Mouse (Mus musculus) intestine, embryonic 14.5 days (tissue): ENCODE measurements around the gene Rasgrp2. TPM values are rescaled to one million over a fixed set of nuclear protein-coding genes. Genes with fewer than 3 reads are reported as not detected.

ENCODE experiments used
- ATAC-seq: fragments of 200-750 bp; cut with Nextera tagmentation; replicated peaks from 2 replicates; pipeline ENCODE4 v1.8.0; 2017; ENCODE audit warnings: low read depth, moderate number of reproducible peaks, moderate TSS enrichment, moderate library complexity; ENCODE audit not compliant: low FRiP score, low TSS enrichment
- DNase-seq: peaks from one replicate; pipeline ENCODE4 v3.0.0-alpha.2; 2018; ENCODE audit warnings: low spot score
- H3K27ac ChIP-seq: fragments of 300-500 bp; sonication (generic); 2 replicates; pipeline ENCODE4 v1.5.1; 2014; ENCODE audit warnings: low read depth, mild to moderate bottlenecking, control low read depth
- H3K27me3 ChIP-seq: fragments of 300-500 bp; sonication (generic); replicated peaks from 2 replicates; pipeline ENCODE4 v1.6.1; 2014; ENCODE audit warnings: low read length, control low read depth; ENCODE audit not compliant: control insufficient read depth, insufficient read depth
- H3K36me3 ChIP-seq: fragments of 300-500 bp; sonication (generic); 2 replicates; pipeline ENCODE4 v1.6.1; 2014; ENCODE audit warnings: low read length, control low read depth; ENCODE audit not compliant: control insufficient read depth, insufficient read depth
- H3K4me1 ChIP-seq: fragments of 300-500 bp; sonication (generic); replicated peaks from 2 replicates; pipeline ENCODE4 v1.6.1; 2014; ENCODE audit warnings: low read length, control low read depth, mixed read lengths; ENCODE audit not compliant: control insufficient read depth, insufficient read depth
- H3K4me2 ChIP-seq: fragments of 300-500 bp; sonication (generic); 2 replicates; pipeline ENCODE4 v1.6.1; 2014; ENCODE audit warnings: low read length
- H3K4me3 ChIP-seq: fragments of 300-500 bp; sonication (generic); 2 replicates; pipeline ENCODE4 v1.5.1; 2014; ENCODE audit warnings: low read depth, low read length, control low read depth, mixed read lengths
- H3K9ac ChIP-seq: fragments of 300-500 bp; sonication (generic); 2 replicates; pipeline ENCODE4 v1.6.1; 2014; ENCODE audit warnings: mild to moderate bottlenecking, low read length
- H3K9me3 ChIP-seq: fragments of 300-500 bp; sonication (generic); 2 replicates; pipeline ENCODE4 v1.6.1; 2016; ENCODE audit warnings: low read length, control low read depth; ENCODE audit not compliant: control insufficient read depth
- WGBS: fragments of 180-500 bp; shearing (Covaris S2); extraction: QIAGEN DNeasy Blood & Tissue Kit; methylation state at CpG from one replicate; pipeline ENCODE4 v1.1.7; 2014; 5-methylcytosine and 5-hydroxymethylcytosine counted together
- polyA plus RNA-seq: library from polyadenylated mRNA; unstranded; fragments of >200 nt; fragmentation: Nextera tagmentation; extraction: Ambion mirVana; gene quantifications from 2 replicates; pipeline ENCODE4 v1.2.1, GENCODE M21; 2014

Rasgrp2 gene
- polyA plus RNA-seq, 1 experiment from 2014 or later: 31.8 TPM

GRCm38 (mm10) chr19:6462841-6463240 lies 63.7 kb downstream of the Rasgrp2 start:
- no peaks in the 10 kb centered on the region for H3K36me3 ChIP-seq
- H3K4me3 ChIP-seq: no peak overlapping the region
- H3K27me3 ChIP-seq: no peaks in the 10 kb centered on the region
- no peak overlapping the region for H3K27ac ChIP-seq
- no peaks in the 10 kb centered on the region for H3K4me1 ChIP-seq
- ATAC-seq (no peak), DNase-seq (no peak)
- no peak overlapping the region for H3K4me2 ChIP-seq
- WGBS: 38% methylated on average over 6 of the region's 6 CpGs
- H3K9ac ChIP-seq: no peak overlapping the region
- H3K9me3 ChIP-seq: peaks cover 3% of the 10 kb centered on the region; the same call in 1 of the 2 replicates

GRCm38 (mm10) chr19:6464306-6465071 lies 65.3 kb downstream of the Rasgrp2 start:
- Histone ChIP-seq H3K4me2 (no peak overlapping the region), H3K4me3 (no peak overlapping the region), H3K27ac (no peak overlapping the region), H3K27me3 (no peaks in the 10 kb centered on the region), H3K36me3 (no peaks in the 10 kb centered on the region), H3K9ac (no peak overlapping the region), H3K9me3 (peaks cover 3% of the 10 kb centered on the region; the same call in 1 of the 2 replicates), H3K4me1 (no peaks in the 10 kb centered on the region)
- ATAC-seq (no peak), DNase-seq (peak; percentile 57)
- WGBS: 50% methylated on average over 10 of the region's 10 CpGs

Other genes with a start within 250 kb of the Rasgrp2 start
- not detected in 2 replicates for gene Majin, start 215.0 kb upstream of the Rasgrp2 start, polyA plus RNA-seq
- 0.53 and 1.1 TPM in 2 replicates for gene Gpha2, start 173.0 kb upstream of the Rasgrp2 start, polyA plus RNA-seq
- gene Ppp2r5b, start 163.5 kb upstream of the Rasgrp2 start, polyA plus RNA-seq: 24.1 and 27.5 TPM in 2 replicates
- gene Atg2a, start 157.7 kb upstream of the Rasgrp2 start, polyA plus RNA-seq: 11.6 and 12.9 TPM in 2 replicates
- 46.9 and 47.7 TPM in 2 replicates for gene Ehd1, start 122.6 kb upstream of the Rasgrp2 start, polyA plus RNA-seq
- gene Cdc42bpg, start 92.9 kb upstream of the Rasgrp2 start, polyA plus RNA-seq: 1.5 and 1.8 TPM in 2 replicates
- gene Men1, start 64.4 kb upstream of the Rasgrp2 start, polyA plus RNA-seq: 55.2 and 56.2 TPM in 2 replicates
- 7.6 and 9.2 TPM in 2 replicates for gene Map4k2, start 58.2 kb upstream of the Rasgrp2 start, polyA plus RNA-seq
- 135 and 143 TPM in 2 replicates for gene Sf1, start 35.6 kb upstream of the Rasgrp2 start, polyA plus RNA-seq
- gene Pygm, start 14.9 kb upstream of the Rasgrp2 start, polyA plus RNA-seq: 5.9 and 6.2 TPM in 2 replicates
- gene Nrxn2, start 19.4 kb downstream of the Rasgrp2 start, polyA plus RNA-seq: 1.9 and 2.1 TPM in 2 replicates
- gene Slc22a12, start 143.7 kb downstream of the Rasgrp2 start, polyA plus RNA-seq: not detected in 2 replicates